Mouse (Mus musculus): ENCODE data around the gene Mib2.
"Not testable (repeated sequence)": the region's sequence is repeated elsewhere in the genome, so short reads cannot be mapped to it uniquely, and the experiment has no call there.

Mib2 gene

GRCm38 (mm10) chr4:155668689-155669597, at the start of gene Mib2:
TSS of gene Mib2 (minus strand) at chr4:155669198.
- peak; percentile 92 for DNase-seq (ENCODE audit: low spot score)

- no peak for DNase-seq (ENCODE audit: low spot score)
These were observed 41.7 kb upstream of the Mib2 start for GRCm38 (mm10) chr4:155710521-155711252.

GRCm38 (mm10) chr4:155708988-155709387, 40.0 kb upstream of the Mib2 start:
- no peak for DNase-seq (ENCODE audit: low spot score)

- DNase-seq (ENCODE audit: low spot score) = no peak
These were observed 39.6 kb upstream of the Mib2 start for GRCm38 (mm10) chr4:155708582-155708981.

- no peak for DNase-seq (ENCODE audit: low spot score)
These were observed 36.6 kb upstream of the Mib2 start for GRCm38 (mm10) chr4:155705592-155705929.

- peak; percentile 86 for DNase-seq (ENCODE audit: low spot score)
These were observed 36.0 kb upstream of the Mib2 start, which contains the start of gene Ssu72 for GRCm38 (mm10) chr4:155704721-155705591. TSS of gene Ssu72 (plus strand) at chr4:155704800.

- DNase-seq (ENCODE audit: low spot score) = no peak
These were observed 34.5 kb upstream of the Mib2 start for GRCm38 (mm10) chr4:155703425-155703929.

- no peak for DNase-seq (ENCODE audit: low spot score)
These were observed 31.4 kb upstream of the Mib2 start for GRCm38 (mm10) chr4:155700425-155700824.

- no peak for DNase-seq (ENCODE audit: low spot score)
These were observed 27.6 kb upstream of the Mib2 start for GRCm38 (mm10) chr4:155696261-155697255.

- DNase-seq (ENCODE audit: low spot score) = no peak
These were observed 26.6 kb upstream of the Mib2 start for GRCm38 (mm10) chr4:155695531-155696062.

GRCm38 (mm10) chr4:155694482-155695401, 25.7 kb upstream of the Mib2 start:
- peak; percentile 42 for DNase-seq (ENCODE audit: low spot score)

GRCm38 (mm10) chr4:155694111-155694481, 25.1 kb upstream of the Mib2 start, which contains the start of gene Fndc10:
TSS of gene Fndc10 (plus strand) at chr4:155694342.
- peak; percentile 51 for DNase-seq (ENCODE audit: low spot score)

GRCm38 (mm10) chr4:155692421-155692820, 23.4 kb upstream of the Mib2 start:
- no peak for DNase-seq (ENCODE audit: low spot score)

- no peak for DNase-seq (ENCODE audit: low spot score)
These were observed 21.8 kb upstream of the Mib2 start for GRCm38 (mm10) chr4:155690571-155691375.

- not testable (repeated sequence) for DNase-seq (ENCODE audit: low spot score)
These were observed 18.8 kb upstream of the Mib2 start for GRCm38 (mm10) chr4:155687764-155688163.

- DNase-seq (ENCODE audit: low spot score) = not testable (repeated sequence)
These were observed 14.8 kb upstream of the Mib2 start for GRCm38 (mm10) chr4:155683670-155684277.

- no peak for DNase-seq (ENCODE audit: low spot score)
These were observed 7.0 kb upstream of the Mib2 start for GRCm38 (mm10) chr4:155675991-155676390.

- no peak for DNase-seq (ENCODE audit: low spot score)
These were observed 3.1 kb upstream of the Mib2 start for GRCm38 (mm10) chr4:155672082-155672481.
